Mouse (Mus musculus) liver, embryonic 16.5 days (tissue): ENCODE results near the gene Cyp46a1. TPM values are rescaled to one million over a fixed set of nuclear protein-coding genes. Genes with fewer than 3 reads are reported as not detected.

Source experiments
- ATAC-seq: fragments of 200-750 bp; cut with Nextera tagmentation; 2 replicates; pipeline ENCODE4 v1.8.0; 2017; ENCODE audit warnings: low read depth, mild to moderate bottlenecking, moderate number of reproducible peaks, moderate library complexity
- H3K27ac ChIP-seq: fragments of 300-500 bp; sonication (generic); 2 replicates; pipeline ENCODE4 v1.5.1; 2014; ENCODE audit warnings: mild to moderate bottlenecking, low read length
- H3K27me3 ChIP-seq: fragments of 300-500 bp; sonication (generic); 2 replicates; pipeline ENCODE4 v1.6.1; 2014; ENCODE audit warnings: low read depth, low read length, mixed read lengths; ENCODE audit not compliant: control insufficient read depth, insufficient read depth
- H3K36me3 ChIP-seq: fragments of 300-500 bp; sonication (generic); 2 replicates; pipeline ENCODE4 v1.6.1; 2014; ENCODE audit warnings: mild to moderate bottlenecking; ENCODE audit not compliant: control insufficient read depth, insufficient read depth
- H3K4me1 ChIP-seq: fragments of 300-500 bp; sonication (generic); 2 replicates; pipeline ENCODE4 v1.6.1; 2014; ENCODE audit warnings: low read depth, low read length, mixed read lengths; ENCODE audit not compliant: control insufficient read depth
- H3K4me2 ChIP-seq: fragments of 300-500 bp; sonication (generic); 2 replicates; pipeline ENCODE4 v1.6.1; 2014; ENCODE audit warnings: low read depth, low read length, mixed read lengths
- H3K4me3 ChIP-seq: fragments of 300-500 bp; sonication (generic); 2 replicates; pipeline ENCODE4 v1.5.1; 2014; ENCODE audit warnings: low read depth, mild to moderate bottlenecking, low read length
- H3K9ac ChIP-seq: fragments of 300-500 bp; sonication (generic); 2 replicates; pipeline ENCODE4 v1.6.1; 2014; ENCODE audit warnings: low read depth, low read length
- H3K9me3 ChIP-seq: fragments of 300-500 bp; sonication (generic); replicated peaks from 2 replicates; pipeline ENCODE4 v1.6.1; 2016; ENCODE audit warnings: low read length; ENCODE audit not compliant: control insufficient read depth
- WGBS: fragments of 180-500 bp; shearing (Covaris S2); extraction: QIAGEN DNeasy Blood & Tissue Kit; methylation state at CpG from one replicate; pipeline ENCODE4 v1.1.7; 2014; ENCODE audit not compliant: insufficient replicate concordance; 5-methylcytosine and 5-hydroxymethylcytosine counted together
- polyA plus RNA-seq: library from polyadenylated mRNA; unstranded; fragments of >200 nt; fragmentation: Nextera tagmentation; extraction: Ambion mirVana; gene quantifications from 2 replicates; pipeline ENCODE4 v1.2.1, GENCODE M21; 2015

The Cyp46a1 gene
- polyA plus RNA-seq: 0.25 TPM in 2 replicates

DNA sequence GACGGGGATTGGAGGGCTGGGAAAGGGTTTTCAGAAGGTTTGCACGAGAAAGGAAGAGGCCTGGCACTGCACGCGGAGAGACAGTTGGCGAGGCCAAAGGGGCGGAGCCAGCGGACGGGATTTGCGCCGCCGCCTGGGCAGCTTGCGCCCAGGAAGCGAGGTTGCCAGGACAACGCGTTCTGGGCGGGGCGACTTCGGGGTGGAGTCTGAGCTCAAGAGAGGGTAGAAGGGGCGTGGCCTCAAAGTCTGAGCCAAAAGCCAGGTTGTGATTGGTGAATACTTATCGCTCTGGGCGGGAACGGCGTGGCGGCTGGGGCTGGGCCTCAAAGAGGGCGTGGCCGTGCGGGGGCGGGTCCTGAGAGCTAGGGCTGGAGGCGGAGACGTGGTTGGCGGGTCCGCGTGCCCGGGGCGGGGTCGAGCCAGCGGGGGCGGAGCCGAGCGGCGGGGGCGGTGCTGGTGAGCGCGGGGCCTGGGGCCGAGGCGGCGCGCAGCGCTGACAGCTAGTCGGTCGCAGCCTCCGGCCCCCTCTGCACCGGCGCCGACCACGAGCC is at the start of gene Cyp46a1:
Gene Cyp46a1 (plus strand): TSS at position 487 of the 551 bp plus-strand sequence.
- Histone ChIP-seq H3K4me1 (peaks cover 13% of the 10 kb centered on the region), H3K36me3 (no peaks in the 10 kb centered on the region), H3K4me3 (peak within 1 kb of the TSS; percentile 56), H3K27me3 (peaks cover 46% of the 10 kb centered on the region), H3K9me3 (no peaks in the 10 kb centered on the region), H3K27ac (peak within 1 kb of the TSS; percentile 37; the same call in 1 of the 2 replicates), H3K9ac (peak within 1 kb of the TSS; percentile 12; the same call in 1 of the 2 replicates), H3K4me2 (peak within 1 kb of the TSS; percentile 78)
- 0% methylated on average over 43 of the region's 56 CpGs for WGBS
- ATAC-seq: peak; percentile 87

DNA sequence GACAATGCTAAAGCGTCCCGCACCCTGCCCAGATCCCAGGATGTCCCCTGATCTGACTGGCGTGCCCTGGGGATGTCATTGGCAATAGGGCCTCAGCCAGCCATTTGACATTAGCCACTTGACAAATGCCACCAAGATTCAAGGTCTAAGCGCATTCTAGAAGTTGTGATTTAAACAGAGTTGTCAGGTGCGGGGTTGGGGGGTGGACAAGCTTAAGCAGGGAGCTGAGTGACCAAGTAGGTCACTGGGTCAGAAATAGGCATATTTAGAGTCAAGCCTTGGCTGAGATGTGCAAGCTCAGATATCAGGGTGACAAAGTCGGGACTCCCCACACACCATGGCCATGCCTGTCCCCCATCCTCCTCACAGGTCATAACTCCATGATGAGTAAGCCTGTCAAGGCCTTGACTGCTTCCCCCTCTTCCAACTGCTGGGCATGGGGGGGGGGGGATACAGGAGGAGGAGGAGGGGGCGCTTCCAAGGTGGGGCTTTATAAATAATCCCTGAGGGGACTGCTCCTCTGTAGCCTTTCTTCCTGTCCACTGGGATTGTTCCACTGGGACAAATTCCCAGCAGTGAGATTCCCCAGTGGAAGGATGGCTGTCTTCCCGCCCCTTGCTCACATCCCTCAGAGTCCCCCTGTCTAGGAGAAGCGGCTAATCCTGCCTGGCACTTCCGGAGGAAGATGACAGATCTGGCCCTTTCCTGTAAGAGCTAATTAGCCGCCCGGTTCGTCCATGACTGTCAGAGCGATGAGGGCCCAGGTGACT is 49.5 kb upstream of the Cyp46a1 start:
- H3K4me3 ChIP-seq: no peak overlapping the region
- H3K27ac ChIP-seq: no peak overlapping the region
- WGBS: 35% methylated on average over 14 of the region's 14 CpGs

DNA sequence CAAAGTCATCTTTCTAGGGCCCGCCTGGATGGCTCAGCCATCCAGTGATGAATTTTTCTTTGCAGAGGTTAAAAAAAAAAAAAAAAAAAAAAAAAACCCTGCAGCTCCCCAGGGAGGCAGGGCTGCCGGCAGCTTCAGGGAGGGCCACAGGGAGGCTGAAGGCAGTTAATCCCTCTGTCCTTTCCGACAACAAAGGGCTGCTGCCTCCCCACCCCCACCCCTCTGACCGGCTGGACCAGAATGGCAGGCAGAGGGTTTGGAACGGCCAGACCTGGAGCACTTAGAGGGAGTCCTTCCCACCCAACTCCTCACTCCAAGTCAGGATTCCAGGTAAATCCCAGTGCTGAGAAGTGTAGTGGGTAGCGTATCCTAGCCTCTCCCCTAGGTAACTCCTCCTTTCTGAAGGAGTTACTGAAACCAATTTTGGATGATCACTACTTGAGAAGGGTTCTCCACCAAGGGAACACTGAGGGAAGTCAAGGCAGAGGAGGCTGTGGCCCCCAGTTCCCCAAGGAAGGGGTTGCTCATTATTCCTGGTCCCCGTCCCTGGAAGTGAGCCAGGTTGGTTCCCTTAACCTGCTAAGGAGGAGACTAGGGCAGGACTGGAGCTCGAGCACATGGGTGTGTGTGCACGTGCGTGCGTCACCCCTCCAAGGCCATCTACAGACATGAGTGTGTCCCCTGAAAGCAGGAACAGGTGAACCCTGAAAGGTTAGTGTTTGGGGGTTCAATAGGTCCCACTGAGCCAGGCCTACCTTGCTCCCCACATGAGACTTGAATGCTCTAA is 48.8 kb upstream of the Cyp46a1 start:
- H3K4me1 ChIP-seq: no peaks in the 10 kb centered on the region
- no peaks in the 10 kb centered on the region for H3K9me3 ChIP-seq
- no peak overlapping the region for H3K4me2 ChIP-seq
- no peak overlapping the region for H3K9ac ChIP-seq
- H3K4me3 ChIP-seq: no peak overlapping the region
- WGBS: 38% methylated on average over 11 of the region's 11 CpGs
- no peak overlapping the region for H3K27ac ChIP-seq
- no peak for ATAC-seq
- H3K36me3 ChIP-seq: no peaks in the 10 kb centered on the region
- H3K27me3 ChIP-seq: no peaks in the 10 kb centered on the region

More for the DNA sequence above, 49.5 kb upstream of the Cyp46a1 start:
- H3K27me3 ChIP-seq: no peaks in the 10 kb centered on the region; the same call in 1 of the 2 replicates
- no peaks in the 10 kb centered on the region for H3K4me1 ChIP-seq
- no peak overlapping the region for H3K4me2 ChIP-seq
- H3K9ac ChIP-seq: no peak overlapping the region
- no peak for ATAC-seq
- no peaks in the 10 kb centered on the region for H3K9me3 ChIP-seq
- H3K36me3 ChIP-seq: no peaks in the 10 kb centered on the region

DNA sequence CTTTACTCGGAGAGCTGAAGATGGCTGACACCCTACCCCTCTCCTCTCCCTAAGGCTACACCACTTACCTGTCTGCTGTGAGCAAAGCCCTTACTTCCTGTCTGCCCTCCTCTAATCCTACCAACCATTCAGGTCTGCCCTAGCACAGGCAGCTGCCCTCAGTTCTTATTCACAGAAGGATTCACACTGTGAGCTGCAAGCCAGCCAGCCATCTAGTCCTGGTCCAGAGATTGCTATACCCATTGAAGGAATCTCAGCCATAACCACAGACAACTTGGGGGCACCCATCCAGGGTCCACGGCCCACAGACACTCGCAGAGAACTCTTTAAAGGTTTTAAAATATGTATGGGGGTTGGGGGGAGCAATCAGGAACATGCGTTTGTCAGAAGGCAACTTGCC is 47.8 kb upstream of the Cyp46a1 start:
- H3K27ac ChIP-seq: no peak overlapping the region
- 54% methylated on average over 4 of the region's 4 CpGs for WGBS
- ATAC-seq: no peak

DNA sequence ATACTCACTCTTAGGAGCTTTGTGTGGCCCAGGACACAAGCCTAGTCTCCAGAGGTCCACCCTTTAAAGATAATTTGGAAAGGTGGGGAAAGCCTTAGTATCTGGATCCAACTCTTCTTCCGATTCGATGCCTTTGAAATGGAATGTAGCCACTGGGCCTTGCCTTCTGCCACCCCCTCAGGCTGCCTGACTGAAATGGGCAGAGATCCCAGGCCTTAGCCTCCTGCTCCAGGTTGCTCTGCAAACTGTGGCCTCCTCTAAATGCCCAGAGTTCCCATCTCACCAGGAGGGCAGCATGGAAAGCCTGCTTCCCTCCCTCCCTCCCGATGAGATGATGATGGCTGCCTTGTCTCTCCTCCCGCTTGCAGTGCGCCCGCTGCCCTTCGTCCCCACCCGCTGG is 47.2 kb upstream of the Cyp46a1 start:
- ATAC-seq: no peak
- Histone ChIP-seq H3K9ac (no peak overlapping the region), H3K27ac (no peak overlapping the region), H3K9me3 (no peaks in the 10 kb centered on the region), H3K36me3 (no peaks in the 10 kb centered on the region), H3K4me2 (no peak overlapping the region), H3K27me3 (no peaks in the 10 kb centered on the region), H3K4me1 (no peaks in the 10 kb centered on the region), H3K4me3 (no peak overlapping the region)
- WGBS: 90% methylated on average over 8 of the region's 8 CpGs

More for the DNA sequence above, 47.8 kb upstream of the Cyp46a1 start:
- no peaks in the 10 kb centered on the region for H3K27me3 ChIP-seq
- H3K4me2 ChIP-seq: no peak overlapping the region
- no peak overlapping the region for H3K4me3 ChIP-seq
- no peak overlapping the region for H3K9ac ChIP-seq
- H3K36me3 ChIP-seq: no peaks in the 10 kb centered on the region
- H3K9me3 ChIP-seq: no peaks in the 10 kb centered on the region
- no peaks in the 10 kb centered on the region for H3K4me1 ChIP-seq

DNA sequence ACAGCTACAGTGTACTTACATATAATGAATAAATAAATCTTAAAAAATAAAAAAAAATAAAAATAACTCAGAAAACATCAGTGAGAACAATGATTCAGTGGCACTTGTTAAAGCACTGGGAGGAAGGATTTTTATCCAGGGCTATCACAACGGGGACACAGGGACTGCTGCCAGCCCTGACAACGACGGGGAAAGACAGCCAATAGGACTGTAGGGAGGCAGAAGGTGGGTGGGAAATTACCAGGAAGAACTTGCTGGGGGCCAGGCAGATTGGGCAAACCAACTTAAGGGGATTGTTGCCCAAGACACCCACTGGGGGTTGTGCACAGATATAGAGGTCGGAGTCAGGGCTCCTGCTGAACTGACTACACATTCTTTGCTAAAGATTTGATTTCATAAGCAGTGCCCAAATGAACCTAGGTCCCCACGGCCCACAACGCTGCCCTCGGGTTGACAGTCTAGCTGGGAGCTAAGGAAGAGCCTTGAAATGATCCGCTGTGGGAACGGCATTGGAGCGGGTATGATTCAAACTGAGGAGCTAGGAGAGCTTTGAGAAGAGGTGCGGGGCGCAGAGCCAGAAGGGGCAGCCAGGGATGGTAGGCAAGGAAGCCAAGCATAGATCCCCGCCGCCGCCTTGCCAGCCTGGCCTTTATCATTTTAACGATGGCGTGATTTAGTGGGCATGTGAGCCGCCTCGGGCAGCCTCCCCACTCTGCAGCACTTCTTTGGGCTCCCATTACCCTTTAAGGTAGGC is 45.9 kb upstream of the Cyp46a1 start:
- no peak for ATAC-seq
- no peak overlapping the region for H3K4me3 ChIP-seq

DNA sequence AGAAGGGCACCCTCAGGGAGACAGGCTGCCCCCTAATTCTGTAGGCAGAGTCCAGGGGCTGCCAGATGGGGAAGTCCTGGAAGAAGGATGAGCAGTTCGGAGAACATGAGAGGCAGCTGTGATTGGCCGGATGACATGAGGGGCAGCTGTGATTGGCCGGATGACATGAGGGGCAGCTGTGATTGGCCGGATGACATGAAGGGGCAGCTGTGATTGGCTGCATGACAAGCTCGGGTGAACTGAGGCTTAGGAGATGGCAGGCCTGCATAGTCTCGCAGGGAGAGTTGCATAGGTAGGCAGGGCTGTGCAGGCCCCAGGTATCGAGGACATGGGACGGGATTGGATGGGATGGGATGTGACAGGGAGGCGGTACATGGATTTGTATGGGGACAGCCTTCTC is 41.8 kb upstream of the Cyp46a1 start:
- Histone ChIP-seq H3K36me3 (no peaks in the 10 kb centered on the region), H3K4me3 (no peak overlapping the region), H3K9ac (no peak overlapping the region), H3K9me3 (no peaks in the 10 kb centered on the region), H3K4me1 (no peaks in the 10 kb centered on the region), H3K27ac (no peak overlapping the region), H3K4me2 (no peak overlapping the region), H3K27me3 (no peaks in the 10 kb centered on the region)
- WGBS: 16% methylated on average over 9 of the region's 9 CpGs
- peak; percentile 31; the same call in 1 of the 2 replicates for ATAC-seq

More for the DNA sequence above, 45.9 kb upstream of the Cyp46a1 start:
- Histone ChIP-seq H3K27me3 (no peaks in the 10 kb centered on the region), H3K4me2 (no peak overlapping the region), H3K4me1 (no peaks in the 10 kb centered on the region), H3K9me3 (no peaks in the 10 kb centered on the region), H3K27ac (no peak overlapping the region), H3K36me3 (no peaks in the 10 kb centered on the region), H3K9ac (no peak overlapping the region)
- 69% methylated on average over 19 of the region's 19 CpGs for WGBS

DNA sequence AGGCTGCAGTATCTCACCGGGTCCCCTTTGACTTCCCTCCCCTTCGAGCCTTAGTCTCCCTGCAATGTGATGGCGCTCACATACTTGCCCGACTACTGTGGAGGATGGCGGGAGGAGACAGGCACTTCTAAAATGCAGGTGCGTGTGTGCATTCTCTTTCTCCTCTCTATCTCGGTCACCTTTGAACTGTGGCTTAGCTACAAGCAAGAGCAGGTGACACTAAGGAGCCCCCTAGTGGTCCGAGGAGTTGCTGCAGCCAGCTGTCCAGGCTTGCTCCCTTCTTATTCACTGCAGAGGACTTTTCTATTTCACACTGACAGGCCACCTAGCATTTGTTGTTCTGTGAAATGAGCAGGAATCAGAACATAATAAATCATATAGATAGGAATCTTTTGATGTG is 41.2 kb upstream of the Cyp46a1 start:
- Histone ChIP-seq H3K4me1 (no peaks in the 10 kb centered on the region), H3K9me3 (no peaks in the 10 kb centered on the region), H3K9ac (no peak overlapping the region), H3K27ac (no peak overlapping the region), H3K27me3 (no peaks in the 10 kb centered on the region), H3K36me3 (no peaks in the 10 kb centered on the region), H3K4me3 (no peak overlapping the region), H3K4me2 (no peak overlapping the region)
- WGBS: 5% methylated on average over 8 of the region's 8 CpGs
- ATAC-seq: peak; percentile 56; the same call in 1 of the 2 replicates
